Comparison of ENCODE assay signal across 8 mouse cellular contexts in genomic region chr17:23843812-23844273, GRCm38 (mm10). TPM values are rescaled to one million over a fixed set of nuclear protein-coding genes. Genes with fewer than 3 reads are reported as not detected.
A peak's percentile ranks its signal among the peaks of the same experiment; 100 is the strongest.
DNase-seq lines count a peak whose midpoint lies in the region; ATAC-seq and TF ChIP-seq lines count a peak whose summit lies in the region.
"Had no signal": no experiment of that assay in that cellular context is flagged by ENCODE, and none has a peak within 500 bp of the region (broad histone marks: within the 10 kb centered on the region; RNA-seq: fewer than 3 reads in every experiment).

Gene Prss32 (plus strand): TSS chr17:23843855.
Gene Prss41 (minus strand): TSS chr17:23844172.

- peak; percentile 26 for TF ChIP-seq RAD21 in MEL (IDR thresholded peaks at IDR 0.05; ENCODE audit: low read depth, low read length)

- peak; percentile 76 to 85 (median 79) for TF ChIP-seq CTCF in MEL (IDR thresholded peaks at IDR 0.05 in 2 of 3, conservative IDR thresholded peaks at IDR 0.05 in 1 of 3; ENCODE audit: control insufficient read depth in 1 of 3, insufficient read depth in 1 of 3, low read depth in 2 of 3, low read length in 3 of 3, poor library complexity in 1 of 3, severe bottlenecking in 1 of 3)
- TF ChIP-seq CTCF in bone marrow, adult 2 months (IDR thresholded peaks at IDR 0.05; ENCODE audit: control insufficient read depth, insufficient read depth, low read length): peak; percentile 79
- peak; percentile 43; the same call in 1 of the 2 replicates for TF ChIP-seq CTCF in embryonic fibroblast, embryonic 13.5 days (IDR thresholded peaks at IDR 0.05; ENCODE audit: borderline replicate concordance, insufficient read depth, low read length)

- peak within 1 kb of the TSS; percentile 86 for H3K9ac ChIP-seq in MEL (ENCODE audit: control insufficient read depth, low read depth, low read length, poor library complexity, severe bottlenecking)
- H3K9ac ChIP-seq in limb, embryonic 12.5 days (replicated peaks): 0 out of 2 replicates have a peak within 1 kb of the TSS, but pooled peaks have one; percentile 40
- H3K9ac ChIP-seq in midbrain, embryonic 11.5 days (ENCODE audit: low read length): no peak within 1 kb of the TSS
- H3K9ac ChIP-seq in stomach, embryonic 16.5 days (ENCODE audit: low read length): no peak within 1 kb of the TSS

- 38% methylated on average over 19 of the region's 19 CpGs for WGBS in bone marrow, adult 2 months
- WGBS in hindbrain, embryonic 10.5 days: 20% methylated on average over 19 of the region's 19 CpGs
- 12% methylated on average over 19 of the region's 19 CpGs for WGBS in limb, embryonic 12.5 days
- WGBS in midbrain, embryonic 11.5 days: 13% methylated on average over 19 of the region's 19 CpGs
- WGBS in stomach, embryonic 16.5 days: 13% methylated on average over 19 of the region's 19 CpGs

- no peaks in the 10 kb centered on the region for H3K9me3 ChIP-seq in MEL (replicated peaks; ENCODE audit: insufficient read depth, low read length)
- no peaks in the 10 kb centered on the region for H3K9me3 ChIP-seq in hindbrain, embryonic 10.5 days
- no peaks in the 10 kb centered on the region for H3K9me3 ChIP-seq in limb, embryonic 12.5 days
- no peaks in the 10 kb centered on the region for H3K9me3 ChIP-seq in midbrain, embryonic 11.5 days (ENCODE audit: control insufficient read depth, low read length)
- no peaks in the 10 kb centered on the region for H3K9me3 ChIP-seq in stomach, embryonic 16.5 days (replicated peaks; ENCODE audit: control insufficient read depth, low read length)

- peak within 1 kb of the TSS; percentile 83 to 86 for H3K4me3 ChIP-seq in MEL (ENCODE audit: control insufficient read depth in 1 of 2, insufficient read depth in 1 of 2, low read depth in 2 of 2, low read length in 2 of 2)
- no peak within 1 kb of the TSS for H3K4me3 ChIP-seq in bone marrow, adult 2 months (replicated peaks; ENCODE audit: control insufficient read depth, low read depth, low read length)
- no peak within 1 kb of the TSS for H3K4me3 ChIP-seq in embryonic fibroblast, embryonic 13.5 days (ENCODE audit: insufficient read depth, low read length)
- peak within 1 kb of the TSS; percentile 45 for H3K4me3 ChIP-seq in hindbrain, embryonic 10.5 days
- H3K4me3 ChIP-seq in limb, embryonic 12.5 days (replicated peaks): peak within 1 kb of the TSS; percentile 24
- 0 out of 2 replicates have a peak within 1 kb of the TSS, but pooled peaks have one; percentile 1 for H3K4me3 ChIP-seq in midbrain, embryonic 11.5 days (ENCODE audit: low read depth, low read length)
- H3K4me3 ChIP-seq in stomach, embryonic 16.5 days (replicated peaks; ENCODE audit: low read length): no peak within 1 kb of the TSS

- peak; percentile 69 to 93 for TF ChIP-seq POLR2A in MEL (IDR thresholded peaks at IDR 0.05; ENCODE audit: control insufficient read depth in 1 of 2, insufficient read depth in 1 of 2, low read depth in 1 of 2, low read length in 2 of 2, poor library complexity in 1 of 2)
- TF ChIP-seq POLR2A in bone marrow, adult 2 months (IDR thresholded peaks at IDR 0.05; ENCODE audit: borderline replicate concordance, control insufficient read depth, low read depth, low read length): no peak
- TF ChIP-seq POLR2A in embryonic fibroblast, embryonic 13.5 days (IDR thresholded peaks at IDR 0.05; ENCODE audit: low read depth, low read length): no peak

- H3K27ac ChIP-seq in MEL (ENCODE audit: control insufficient read depth, low read depth, low read length): peak within 1 kb of the TSS; percentile 3
- H3K27ac ChIP-seq in bone marrow, adult 2 months (ENCODE audit: control insufficient read depth, insufficient read depth, low read depth, low read length, poor library complexity): no peak within 1 kb of the TSS
- H3K27ac ChIP-seq in embryonic fibroblast, embryonic 13.5 days (ENCODE audit: insufficient read depth, low read length): no peak within 1 kb of the TSS
- H3K27ac ChIP-seq in hindbrain, embryonic 10.5 days: peak within 1 kb of the TSS; percentile 23; the same call in 1 of the 2 replicates
- no peak within 1 kb of the TSS for H3K27ac ChIP-seq in limb, embryonic 12.5 days
- H3K27ac ChIP-seq in midbrain, embryonic 11.5 days (ENCODE audit: low read depth, low read length): no peak within 1 kb of the TSS
- H3K27ac ChIP-seq in stomach, embryonic 16.5 days (ENCODE audit: low read length): no peak within 1 kb of the TSS

- no peaks in the 10 kb centered on the region; the same call in 1 of the 2 replicates for H3K79me2 ChIP-seq in MEL (ENCODE audit: control insufficient read depth, insufficient read depth, low read length, poor library complexity)

- ATAC-seq in limb, embryonic 12.5 days (ENCODE audit: insufficient number of reproducible peaks, insufficient read depth, low FRiP score, low TSS enrichment, low read depth): peak; percentile 34; the same call in 1 of the 2 replicates
- peak; percentile 50; the same call in 1 of the 2 replicates for ATAC-seq in midbrain, embryonic 11.5 days (ENCODE audit: low FRiP score)
- no peak for ATAC-seq in stomach, embryonic 16.5 days (ENCODE audit: insufficient read depth, low FRiP score)

- no peak for TF ChIP-seq EP300 in MEL (IDR thresholded peaks at IDR 0.05; ENCODE audit: low read depth in 1 of 2, low read length in 2 of 2)

- H3K27me3 ChIP-seq in MEL (ENCODE audit: control insufficient read depth in 1 of 2, insufficient read depth in 2 of 2, low read length in 2 of 2): no peaks in the 10 kb centered on the region
- H3K27me3 ChIP-seq in hindbrain, embryonic 10.5 days (ENCODE audit: insufficient read depth, poor library complexity, severe bottlenecking): peaks cover 15% of the 10 kb centered on the region
- H3K27me3 ChIP-seq in limb, embryonic 12.5 days: peaks cover 12% of the 10 kb centered on the region
- no peaks in the 10 kb centered on the region for H3K27me3 ChIP-seq in midbrain, embryonic 11.5 days (ENCODE audit: control insufficient read depth, insufficient read depth, low read length)
- H3K27me3 ChIP-seq in stomach, embryonic 16.5 days (ENCODE audit: control insufficient read depth, insufficient read depth, low read length): no peaks in the 10 kb centered on the region

- peak; percentile 90 for DNase-seq in MEL (ENCODE audit: low read depth, low spot score)
- peak; percentile 65 for DNase-seq in hindbrain, embryonic 10.5 days (ENCODE audit: low spot score)
- peak; percentile 89 for DNase-seq in midbrain, embryonic 11.5 days (ENCODE audit: low spot score, missing footprints)

- H3K4me1 ChIP-seq in MEL (ENCODE audit: control insufficient read depth in 1 of 2, insufficient read depth in 2 of 2, low read length in 2 of 2): peaks cover 0 to 4% of the 10 kb centered on the region in 2 experiments; a peak in 1 of 4 replicates
- H3K4me1 ChIP-seq in bone marrow, adult 2 months (ENCODE audit: control insufficient read depth, insufficient read depth, low read length): no peaks in the 10 kb centered on the region; the same call in 1 of the 2 replicates
- H3K4me1 ChIP-seq in embryonic fibroblast, embryonic 13.5 days (ENCODE audit: control insufficient read depth, insufficient read depth, low read length): no peaks in the 10 kb centered on the region
- peaks cover 11% of the 10 kb centered on the region; the same call in 1 of the 2 replicates for H3K4me1 ChIP-seq in hindbrain, embryonic 10.5 days (replicated peaks)
- no peaks in the 10 kb centered on the region for H3K4me1 ChIP-seq in limb, embryonic 12.5 days (replicated peaks)
- no peaks in the 10 kb centered on the region for H3K4me1 ChIP-seq in midbrain, embryonic 11.5 days (ENCODE audit: control insufficient read depth, insufficient read depth, low read length)
- H3K4me1 ChIP-seq in stomach, embryonic 16.5 days (ENCODE audit: control insufficient read depth, insufficient read depth, low read length): no peaks in the 10 kb centered on the region

- H3K4me2 ChIP-seq in limb, embryonic 12.5 days: peak within 1 kb of the TSS; percentile 46
- peak within 1 kb of the TSS; percentile 20; the same call in 1 of the 2 replicates for H3K4me2 ChIP-seq in midbrain, embryonic 11.5 days
- peak within 1 kb of the TSS; percentile 30; the same call in 1 of the 2 replicates for H3K4me2 ChIP-seq in stomach, embryonic 16.5 days (ENCODE audit: low read depth, low read length)

- H3K36me3 ChIP-seq in MEL (ENCODE audit: control insufficient read depth in 1 of 2, insufficient read depth in 2 of 2, low read length in 2 of 2): no peaks in the 10 kb centered on the region
- H3K36me3 ChIP-seq in hindbrain, embryonic 10.5 days: no peaks in the 10 kb centered on the region
- no peaks in the 10 kb centered on the region for H3K36me3 ChIP-seq in limb, embryonic 12.5 days
- H3K36me3 ChIP-seq in midbrain, embryonic 11.5 days (ENCODE audit: control insufficient read depth, insufficient read depth, low read length): no peaks in the 10 kb centered on the region
- no peaks in the 10 kb centered on the region for H3K36me3 ChIP-seq in stomach, embryonic 16.5 days (ENCODE audit: control insufficient read depth, insufficient read depth, low read length)

TF ChIP-seq in MEL, 35 proteins besides CTCF, POLR2A, EP300 and RAD21 (continues in another document):
- TF ChIP-seq RCOR1 (IDR thresholded peaks at IDR 0.05; ENCODE audit: low read depth, low read length) (no peak), CHD1 (IDR thresholded peaks at IDR 0.05; ENCODE audit: low read depth, low read length) (no peak)

RNA-seq across cellular contexts. Expression of gene Prss32, which starts in this region (rescaled TPM):
- total RNA-seq in MEL (2012; rRNA removed): not detected in 2 replicates
- polyA plus RNA-seq in MEL (2012; ENCODE audit: insufficient read depth in 1 of 2, insufficient read length in 2 of 2, low read depth in 1 of 2, low replicate concordance in 2 of 2, missing spikeins in 1 of 2): under 1 TPM in 1 of 2 experiments, not detected in 1; 0.71 TPM
- polyA plus RNA-seq in bone marrow, adult 2 months (2011; ENCODE audit: insufficient read depth, insufficient read length, low replicate concordance, missing spikeins): not detected in 2 replicates
- polyA plus RNA-seq in embryonic fibroblast, embryonic 13.5 days (2011; ENCODE audit: insufficient read length, low read depth, missing spikeins): not detected in 2 replicates
- polyA plus RNA-seq in hindbrain, embryonic 10.5 days (2016; fragmentation: Nextera tagmentation; extraction: Ambion mirVana): not detected in 2 replicates
- not detected in 2 replicates for polyA plus RNA-seq in limb, embryonic 12.5 days (2016; fragmentation: Nextera tagmentation; extraction: Ambion mirVana)
- not detected in 2 replicates for polyA plus RNA-seq in midbrain, embryonic 11.5 days (2014; fragmentation: Nextera tagmentation; extraction: Ambion mirVana)
- polyA plus RNA-seq in stomach, embryonic 16.5 days (2015; fragmentation: Nextera tagmentation; extraction: Ambion mirVana): 7.8 and 10.4 TPM in 2 replicates
- total RNA-seq: left cerebral cortex, adult 18-20 months had no signal

RNA-seq across cellular contexts. Expression of gene Prss41, which starts in this region (rescaled TPM):
- 2.6 and 3.4 TPM in 2 replicates for total RNA-seq in MEL (2012; rRNA removed)
- polyA plus RNA-seq in MEL (2012; ENCODE audit: insufficient read depth in 1 of 2, insufficient read length in 2 of 2, low read depth in 1 of 2, low replicate concordance in 2 of 2, missing spikeins in 1 of 2): 10 to 100 TPM in 1 of 2 experiments, not detected in 1; 12.8 TPM
- not detected in 2 replicates for polyA plus RNA-seq in bone marrow, adult 2 months (2011; ENCODE audit: insufficient read depth, insufficient read length, low replicate concordance, missing spikeins)
- polyA plus RNA-seq in embryonic fibroblast, embryonic 13.5 days (2011; ENCODE audit: insufficient read length, low read depth, missing spikeins): not detected in 2 replicates
- polyA plus RNA-seq in hindbrain, embryonic 10.5 days (2016; fragmentation: Nextera tagmentation; extraction: Ambion mirVana): 1.6 and 1.9 TPM in 2 replicates
- polyA plus RNA-seq in limb, embryonic 12.5 days (2016; fragmentation: Nextera tagmentation; extraction: Ambion mirVana): 1.7 and 3.1 TPM in 2 replicates
- 0.41 and 0.81 TPM in 2 replicates for polyA plus RNA-seq in midbrain, embryonic 11.5 days (2014; fragmentation: Nextera tagmentation; extraction: Ambion mirVana)
- polyA plus RNA-seq in stomach, embryonic 16.5 days (2015; fragmentation: Nextera tagmentation; extraction: Ambion mirVana): 2.6 and 3.3 TPM in 2 replicates

Comparison
In these comparisons a context has a peak if more than half of its experiments do, and no peak if none do; other contexts are left out.
1. Peak in DNase-seq, ATAC-seq, H3K4me3 ChIP-seq and H3K4me2 ChIP-seq in midbrain, embryonic 11.5 days; RNA of the genes that start here not detected or under 1 TPM.
2. H3K27ac ChIP-seq: peak in MEL (single experiment) and hindbrain, embryonic 10.5 days (single experiment); none in bone marrow, adult 2 months (single experiment), embryonic fibroblast, embryonic 13.5 days (single experiment), limb, embryonic 12.5 days (single experiment), midbrain, embryonic 11.5 days (single experiment) and stomach, embryonic 16.5 days (single experiment).
3. H3K4me3 ChIP-seq: peak in MEL (2 of 2), hindbrain, embryonic 10.5 days (single experiment) and limb, embryonic 12.5 days (single experiment); none in bone marrow, adult 2 months (single experiment), embryonic fibroblast, embryonic 13.5 days (single experiment) and stomach, embryonic 16.5 days (single experiment).
4. H3K9ac ChIP-seq: peak in MEL (single experiment) and limb, embryonic 12.5 days (single experiment); none in midbrain, embryonic 11.5 days (single experiment) and stomach, embryonic 16.5 days (single experiment).
5. POLR2A ChIP-seq: peak in MEL (2 of 2); none in bone marrow, adult 2 months (single experiment) and embryonic fibroblast, embryonic 13.5 days (single experiment).
6. Peak in every context shown above with its lines, with median percentiles within 50 percentile points of each other: DNase-seq, CTCF ChIP-seq and H3K4me2 ChIP-seq.